Mouse (Mus musculus): ENCODE data around the gene Cnnm2.
"Not testable (repeated sequence)": the region's sequence is repeated elsewhere in the genome, so short reads cannot be mapped to it uniquely, and the experiment has no call there.

Gene Cnnm2

DNA sequence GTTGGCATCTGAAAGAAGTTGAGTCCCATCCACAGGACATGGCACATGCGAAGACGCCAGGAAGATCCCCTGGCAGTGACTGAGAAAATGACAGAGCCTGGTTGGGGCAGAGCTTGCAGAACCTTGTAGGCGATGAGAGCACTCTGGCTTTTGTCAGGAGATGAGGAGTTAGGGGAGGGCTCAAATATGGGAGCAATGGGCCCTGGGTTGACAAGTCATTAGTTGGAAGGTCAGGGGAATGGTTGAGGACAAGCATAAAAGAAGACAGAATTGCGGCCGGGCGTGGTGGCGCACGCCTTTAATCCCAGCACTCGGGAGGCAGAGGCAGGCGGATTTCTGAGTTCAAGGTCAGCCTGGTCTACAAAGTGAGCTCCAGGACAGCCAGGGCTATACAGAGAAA, 1.5 kb upstream of the Cnnm2 start:
- not testable (repeated sequence) for DNase-seq (ENCODE audit: inconsistent ontology term)

DNA sequence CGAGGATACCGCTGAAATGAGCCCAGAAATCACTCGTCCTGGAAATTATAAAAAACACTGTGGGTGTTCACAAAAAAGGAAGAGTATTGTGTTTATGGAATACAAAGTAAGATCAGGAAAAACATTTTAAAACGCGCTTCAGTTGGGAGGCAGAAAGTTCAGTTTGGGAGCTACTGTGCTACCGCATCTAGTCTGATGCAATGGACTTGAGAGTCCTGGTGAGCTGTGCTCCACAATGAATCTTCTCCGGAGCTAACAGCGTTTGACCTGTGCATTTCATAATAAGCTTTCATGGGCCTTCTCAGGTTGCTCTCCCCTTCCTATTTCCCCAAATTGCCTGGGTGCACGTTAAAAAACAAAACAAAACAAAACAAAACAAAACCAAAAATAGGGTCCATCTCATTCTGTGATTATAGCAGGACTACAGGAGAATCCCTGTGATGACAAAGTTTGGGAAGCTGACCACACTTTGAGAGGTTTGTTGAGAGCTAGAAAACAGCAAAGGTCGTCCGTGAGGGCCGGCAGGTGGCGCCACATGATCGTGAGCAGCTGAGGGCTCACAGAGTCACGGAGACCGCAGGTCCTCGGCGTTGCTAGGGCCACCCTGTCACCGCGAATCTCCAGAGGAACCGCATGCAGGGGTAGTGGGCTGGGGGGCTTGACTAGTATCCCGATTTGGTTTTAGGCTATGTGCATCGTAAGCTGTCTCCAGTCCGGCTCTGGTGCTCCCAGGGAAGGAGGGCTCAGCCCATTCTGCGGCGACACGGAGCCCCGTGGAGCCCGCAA, 828 bp upstream of the Cnnm2 start:
- DNase-seq (ENCODE audit: inconsistent ontology term) = peak; percentile 88

DNA sequence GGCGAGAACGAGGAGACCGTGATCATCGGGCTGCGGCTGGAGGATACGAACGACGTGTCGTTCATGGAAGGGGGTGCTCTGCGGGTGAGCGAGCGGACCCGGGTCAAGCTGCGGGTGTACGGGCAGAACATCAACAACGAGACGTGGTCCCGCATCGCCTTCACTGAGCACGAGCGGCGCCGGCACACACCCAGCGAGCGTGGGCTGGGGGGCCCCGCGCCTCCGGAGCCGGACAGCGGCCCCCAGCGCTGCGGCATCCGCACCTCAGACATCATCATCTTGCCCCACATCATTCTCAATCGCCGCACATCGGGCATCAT, 535 bp downstream of the Cnnm2 start:
- peak; percentile 38 for DNase-seq (ENCODE audit: inconsistent ontology term)

DNA sequence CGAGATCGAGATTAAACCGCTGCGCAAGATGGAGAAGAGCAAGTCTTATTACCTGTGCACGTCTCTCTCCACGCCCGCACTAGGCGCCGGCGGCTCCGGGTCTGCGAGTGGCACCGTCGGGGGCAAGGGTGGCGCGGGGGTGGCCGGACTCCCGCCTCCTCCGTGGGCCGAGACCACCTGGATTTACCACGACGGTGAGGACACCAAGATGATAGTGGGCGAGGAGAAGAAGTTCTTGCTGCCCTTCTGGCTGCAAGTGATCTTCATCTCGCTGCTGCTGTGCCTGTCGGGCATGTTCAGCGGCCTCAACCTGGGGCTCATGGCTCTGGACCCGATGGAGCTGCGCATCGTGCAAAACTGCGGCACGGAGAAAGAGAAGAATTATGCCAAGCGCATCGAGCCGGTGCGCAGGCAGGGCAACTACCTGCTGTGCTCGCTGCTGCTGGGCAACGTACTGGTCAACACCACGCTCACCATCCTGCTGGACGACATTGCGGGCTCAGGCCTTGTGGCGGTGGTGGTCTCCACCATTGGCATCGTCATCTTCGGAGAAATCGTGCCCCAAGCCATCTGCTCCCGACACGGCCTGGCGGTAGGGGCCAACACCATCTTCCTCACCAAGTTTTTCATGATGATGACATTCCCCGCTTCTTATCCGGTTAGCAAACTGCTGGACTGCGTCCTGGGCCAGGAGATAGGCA, 1.0 kb downstream of the Cnnm2 start:
- peak; percentile 22 for DNase-seq (ENCODE audit: inconsistent ontology term)

DNA sequence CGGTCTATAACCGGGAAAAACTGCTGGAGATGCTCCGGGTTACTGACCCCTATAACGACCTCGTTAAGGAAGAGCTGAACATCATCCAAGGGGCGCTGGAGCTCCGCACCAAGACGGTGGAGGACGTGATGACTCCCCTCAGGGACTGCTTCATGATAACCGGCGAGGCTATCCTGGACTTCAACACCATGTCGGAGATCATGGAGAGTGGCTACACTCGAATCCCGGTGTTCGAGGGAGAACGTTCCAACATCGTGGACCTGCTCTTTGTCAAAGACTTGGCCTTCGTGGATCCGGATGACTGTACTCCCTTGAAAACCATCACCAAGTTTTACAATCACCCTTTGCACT, 1.6 kb downstream of the Cnnm2 start:
- no peak for DNase-seq (ENCODE audit: inconsistent ontology term)

DNA sequence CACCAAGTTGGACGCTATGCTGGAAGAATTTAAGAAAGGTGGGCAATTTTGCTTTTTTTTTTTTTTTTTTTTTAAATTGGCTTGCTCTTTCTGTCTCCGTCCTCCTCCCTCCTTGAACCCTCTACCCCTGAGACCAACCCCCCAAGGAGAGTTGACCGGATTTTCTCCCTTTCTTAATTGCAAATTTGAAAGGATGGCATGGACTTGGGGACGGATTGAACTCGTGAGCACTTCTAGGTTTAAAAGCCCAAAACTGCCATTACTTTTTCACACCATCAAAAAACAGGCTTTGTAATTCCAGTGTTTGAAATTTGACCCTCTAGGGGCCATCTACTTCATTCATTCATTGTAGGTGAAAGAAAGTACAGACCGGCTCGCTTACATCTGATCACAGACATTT, 2.0 kb downstream of the Cnnm2 start:
- DNase-seq (ENCODE audit: inconsistent ontology term) = peak; percentile 7

DNA sequence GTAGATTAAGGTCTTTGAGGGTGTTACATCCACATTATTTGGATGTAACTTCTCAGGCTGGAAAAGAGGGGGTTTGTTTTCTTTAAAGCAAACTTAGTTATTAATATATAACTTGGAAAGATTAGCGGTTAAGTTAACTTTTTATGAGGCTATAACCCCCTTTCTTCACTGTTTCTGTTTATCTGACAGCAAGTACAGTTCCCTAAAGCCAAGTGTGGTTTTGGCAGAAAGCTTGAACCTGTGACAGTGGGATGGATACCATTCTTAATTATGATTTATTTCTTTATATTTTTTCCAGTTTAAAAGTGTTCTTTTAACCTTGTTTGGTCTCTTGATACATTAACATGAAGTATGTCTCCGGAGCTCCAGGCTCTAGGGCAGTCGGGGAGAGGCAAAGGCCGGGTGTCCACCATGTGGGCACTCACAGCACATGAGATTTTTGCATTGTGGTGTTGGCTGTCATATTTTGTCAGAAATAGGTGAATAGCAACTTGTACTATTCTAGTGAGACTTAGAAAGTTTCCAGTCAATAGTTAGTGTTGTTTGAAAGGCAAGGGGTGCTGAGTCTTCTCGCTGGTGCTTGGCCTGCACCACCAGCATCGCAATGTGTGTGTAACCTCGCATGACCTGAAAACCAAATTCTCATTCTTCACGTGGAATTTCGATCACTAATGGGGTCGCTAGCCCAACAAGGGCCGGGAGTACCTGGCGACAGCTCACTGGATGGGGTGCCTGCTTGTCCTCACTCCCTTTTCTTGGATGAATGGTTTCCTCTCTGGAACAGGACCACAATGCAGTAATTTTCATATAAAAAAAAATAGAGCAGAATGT, 2.8 kb downstream of the Cnnm2 start:
- DNase-seq (ENCODE audit: inconsistent ontology term) = peak; percentile 24

DNA sequence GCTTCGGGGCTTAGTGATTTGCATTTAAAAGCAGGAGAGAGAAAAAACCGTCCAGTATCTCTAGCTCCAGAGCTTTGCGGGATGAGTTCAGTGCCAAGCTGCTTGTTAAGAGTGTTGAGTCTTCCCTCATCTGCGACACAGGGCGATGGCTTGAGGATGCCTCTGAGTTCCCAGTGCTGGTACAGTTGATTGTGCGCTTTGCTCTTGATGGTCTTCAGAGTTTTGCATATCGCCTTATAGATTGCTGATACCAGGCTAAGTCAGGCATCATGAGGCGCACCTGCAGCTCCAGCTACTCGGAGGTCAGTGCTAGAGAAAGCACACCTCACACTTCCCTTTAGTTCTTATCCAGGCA, 3.3 kb downstream of the Cnnm2 start:
- DNase-seq (ENCODE audit: inconsistent ontology term) = no peak

DNA sequence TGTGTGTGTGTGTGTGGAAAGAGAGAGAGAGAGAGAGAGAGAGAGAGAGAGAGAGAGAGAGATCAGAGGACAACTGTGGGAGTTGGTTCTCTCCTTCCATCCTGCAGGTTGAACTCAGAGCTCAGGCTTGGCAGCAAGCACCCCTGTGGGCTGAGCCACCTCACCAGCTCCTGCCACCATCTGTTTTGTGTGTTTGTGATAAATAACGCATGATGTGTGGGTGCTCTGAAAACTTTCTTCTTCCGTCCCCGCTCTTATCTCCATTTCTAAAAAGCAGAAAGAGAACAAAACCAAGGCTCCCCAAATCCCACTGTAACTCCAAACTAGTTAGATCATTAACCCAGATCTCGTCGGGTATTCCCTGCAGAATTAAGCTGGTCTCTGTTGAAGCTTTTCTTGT, 4.7 kb downstream of the Cnnm2 start:
- no peak for DNase-seq (ENCODE audit: inconsistent ontology term)

DNA sequence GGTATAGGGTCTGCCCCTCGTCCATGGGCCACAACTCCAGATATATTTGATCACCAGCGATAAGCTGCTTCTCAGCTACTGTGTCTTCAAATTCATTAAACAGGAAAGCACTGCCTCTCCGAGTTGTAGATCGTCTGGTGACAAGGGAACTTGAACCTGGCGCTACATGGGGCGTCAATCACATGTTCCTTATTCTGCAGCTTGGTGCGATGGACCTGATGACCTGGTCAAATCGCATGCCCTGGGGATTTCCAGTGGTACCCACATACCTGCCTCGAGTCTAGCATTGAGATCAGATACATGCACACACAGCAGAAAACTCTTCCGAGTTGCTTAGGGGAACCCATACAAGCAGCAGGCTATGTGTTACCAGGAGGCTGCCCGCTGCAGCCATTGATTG, 8.4 kb downstream of the Cnnm2 start:
- no peak for DNase-seq (ENCODE audit: inconsistent ontology term)

DNA sequence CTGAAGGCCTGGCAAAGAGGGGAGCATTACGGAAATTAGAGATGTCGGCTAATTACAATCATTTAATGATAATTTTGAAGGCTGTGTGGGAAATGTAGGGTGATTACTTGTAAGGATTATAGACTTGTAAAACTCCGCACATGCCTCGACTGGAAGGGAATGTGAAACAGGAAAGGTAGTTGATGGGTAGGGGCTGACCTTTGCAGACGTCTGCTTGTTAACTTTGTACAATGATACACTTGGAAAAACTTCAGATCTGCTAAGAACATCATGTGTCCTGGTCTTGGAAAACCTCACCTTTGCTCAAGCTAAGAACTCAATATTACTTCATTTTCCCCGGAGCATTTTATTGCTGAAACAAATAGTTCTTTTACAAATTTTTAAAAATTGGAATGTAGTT, 10.4 kb downstream of the Cnnm2 start:
- no peak for DNase-seq (ENCODE audit: inconsistent ontology term)

DNA sequence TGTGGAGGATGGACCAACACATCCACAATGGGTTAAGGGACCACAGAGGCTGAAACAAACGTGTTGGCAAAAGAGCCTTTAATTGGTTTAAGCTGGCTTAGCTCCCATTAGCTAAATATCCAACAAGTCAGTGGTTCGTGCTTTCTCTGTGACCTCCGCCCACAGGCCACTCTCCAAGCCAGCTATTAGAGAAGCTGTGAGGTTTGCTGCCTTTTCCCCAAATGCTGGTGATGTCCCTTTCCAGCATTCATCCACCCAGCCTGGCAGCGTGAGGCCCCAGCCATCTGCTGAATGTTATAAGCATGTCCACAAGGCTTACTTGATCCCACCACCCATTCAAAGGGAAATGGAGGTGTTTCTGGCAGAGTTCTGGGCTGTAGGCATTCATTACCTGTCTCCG, 15.0 kb downstream of the Cnnm2 start:
- no peak for DNase-seq (ENCODE audit: inconsistent ontology term)

DNA sequence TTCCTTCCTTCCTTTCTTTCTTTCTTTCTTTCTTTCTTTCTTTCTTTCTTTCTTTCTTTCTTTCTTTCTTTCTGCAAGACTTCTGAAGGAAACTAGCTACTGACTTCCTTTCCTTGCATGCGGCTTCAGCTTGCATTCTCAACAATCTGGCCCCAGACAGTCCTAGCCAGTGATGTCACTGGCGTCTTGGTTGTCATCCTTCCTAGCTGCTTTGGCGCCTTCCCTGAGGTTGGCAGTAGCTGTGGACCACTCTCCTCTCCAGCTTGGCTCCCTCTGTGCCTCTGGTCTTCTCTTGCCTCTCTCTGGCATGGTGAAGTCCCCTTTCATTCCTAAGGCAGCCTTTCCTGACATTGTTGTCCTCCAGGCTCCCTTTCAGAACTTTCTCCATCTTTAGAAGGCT, 15.5 kb downstream of the Cnnm2 start:
- DNase-seq (ENCODE audit: inconsistent ontology term) = no peak

DNA sequence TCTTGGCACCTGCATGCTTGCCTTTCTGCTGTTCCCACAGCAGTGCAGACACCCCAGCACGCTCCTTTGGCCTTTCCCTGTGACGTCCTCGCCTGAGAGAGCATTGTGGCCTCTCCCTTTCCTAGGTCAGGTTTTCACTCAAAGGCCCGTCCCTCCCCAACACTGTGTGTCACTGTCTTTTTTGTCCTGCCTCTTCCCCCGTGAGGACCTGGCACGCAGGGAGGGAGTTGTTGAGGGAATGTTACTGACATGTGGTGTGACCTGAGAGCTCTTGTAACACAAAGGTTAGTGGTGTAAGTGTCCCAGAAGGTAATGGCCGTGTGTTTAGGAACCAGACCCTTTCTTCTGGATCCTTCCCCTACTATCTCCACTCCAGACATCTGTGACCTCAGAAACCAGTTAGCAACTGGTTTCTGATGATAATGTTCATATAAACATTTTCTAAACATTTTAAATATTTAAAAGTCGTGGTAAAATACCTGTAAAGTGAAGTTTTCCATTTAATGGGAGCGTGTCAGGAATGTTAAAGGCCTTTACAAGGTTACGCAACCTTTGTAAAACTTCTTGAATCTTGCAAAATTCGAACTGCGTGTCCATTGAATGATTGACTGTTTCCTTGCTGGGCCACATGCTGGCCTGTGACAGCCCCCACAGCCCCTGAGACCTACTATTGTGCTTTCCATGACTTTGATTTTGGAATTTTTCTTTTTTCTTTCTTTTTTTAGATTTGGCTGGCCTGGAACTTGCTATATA, 16.7 kb downstream of the Cnnm2 start:
- DNase-seq (ENCODE audit: inconsistent ontology term) = no peak

DNA sequence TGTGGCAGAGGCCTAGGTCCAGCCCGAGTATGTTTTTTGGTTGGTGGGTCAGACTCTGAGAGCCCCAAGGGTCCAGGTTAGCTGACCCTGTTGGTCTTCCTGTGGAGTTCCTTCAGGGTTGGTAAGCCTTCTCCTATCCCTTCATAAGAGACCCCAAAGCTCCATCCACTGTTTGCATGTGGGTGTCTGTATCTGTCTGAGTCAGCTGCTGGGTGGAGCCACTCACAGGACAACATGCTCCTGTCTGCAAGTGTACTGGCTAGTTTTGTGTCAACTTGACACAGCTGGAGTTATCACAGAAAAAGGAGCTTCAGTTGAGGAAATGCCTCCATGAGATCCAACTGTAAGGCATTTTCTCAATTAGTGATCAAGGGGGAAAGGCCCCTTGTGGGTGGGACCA, 17.7 kb downstream of the Cnnm2 start:
- DNase-seq (ENCODE audit: inconsistent ontology term) = not testable (repeated sequence)

DNA sequence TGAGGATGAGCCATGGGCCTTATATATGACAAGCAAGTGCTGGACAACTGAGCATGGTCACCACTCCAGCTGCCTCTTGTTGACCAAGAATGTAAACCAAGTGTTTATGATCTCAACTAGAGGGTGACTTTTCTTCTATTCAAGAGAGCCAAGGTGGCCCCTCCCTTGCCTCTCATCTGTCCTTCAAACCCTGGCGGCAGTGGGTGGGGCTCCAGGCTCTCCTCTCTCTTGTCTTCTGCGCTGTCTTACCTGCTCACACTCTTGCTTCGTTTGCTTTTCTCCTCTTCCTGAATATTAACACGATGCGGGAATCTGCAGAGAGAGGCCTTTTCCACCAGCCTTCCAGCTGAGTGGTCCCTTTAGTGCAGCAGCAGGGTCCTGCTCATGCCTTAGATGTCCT, 22.6 kb downstream of the Cnnm2 start:
- DNase-seq (ENCODE audit: inconsistent ontology term) = no peak

DNA sequence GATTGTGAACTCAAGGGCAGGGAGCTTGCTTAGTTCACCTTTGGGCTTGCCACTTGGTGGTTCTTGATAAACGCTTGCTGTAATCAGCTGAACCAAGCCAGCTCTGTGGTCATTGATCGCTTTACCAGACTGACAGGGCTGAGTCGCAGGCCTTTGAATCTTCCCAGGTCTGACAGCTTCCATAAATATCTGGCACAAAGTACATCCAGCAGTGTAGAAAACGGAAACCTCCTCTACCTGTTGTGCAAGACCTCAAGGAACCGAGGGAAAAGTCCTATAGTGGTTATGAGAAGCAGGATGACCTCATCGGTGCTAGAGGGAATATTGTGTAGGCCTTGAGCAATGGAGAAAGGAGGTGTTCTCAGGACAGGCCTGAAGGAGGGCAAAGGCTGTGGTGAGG, 23.1 kb downstream of the Cnnm2 start:
- DNase-seq (ENCODE audit: inconsistent ontology term) = no peak

DNA sequence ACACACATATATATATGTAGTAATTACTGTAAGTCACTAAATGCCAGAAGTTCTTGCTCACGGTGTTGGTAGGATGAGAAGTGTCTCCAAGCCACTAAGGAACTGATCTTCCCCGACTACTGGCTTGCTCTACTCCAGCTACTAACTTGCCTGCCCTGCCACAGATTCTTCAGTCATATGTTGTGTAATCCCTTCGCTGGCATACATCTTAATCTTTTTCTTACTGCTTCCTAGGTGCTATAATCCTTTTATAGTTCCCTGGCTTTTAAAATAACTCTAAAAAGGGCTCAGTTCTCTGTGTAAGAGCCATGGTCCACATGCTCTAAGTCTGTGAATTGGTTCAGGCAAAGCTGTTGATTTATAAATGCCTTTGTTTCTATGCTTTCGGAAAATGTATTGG, 24.2 kb downstream of the Cnnm2 start:
- DNase-seq (ENCODE audit: inconsistent ontology term) = no peak

DNA sequence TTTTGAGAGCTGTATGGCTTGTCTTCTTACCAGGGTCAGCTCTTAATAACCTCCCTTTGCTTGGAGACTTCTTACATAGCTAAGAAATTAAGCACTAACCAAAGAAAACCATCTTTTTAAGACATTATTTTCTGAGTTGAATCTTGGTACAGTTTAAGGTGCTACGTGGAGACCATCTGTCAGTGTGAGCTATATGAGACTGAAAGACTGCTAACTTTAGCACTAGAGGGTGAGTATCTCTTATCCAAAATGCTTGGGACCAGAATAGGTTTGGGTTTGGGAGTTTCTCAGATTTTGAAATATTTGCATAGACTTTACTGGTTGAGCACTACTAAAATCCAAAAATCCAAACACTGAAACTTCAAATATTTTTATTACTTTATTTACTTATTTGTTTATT, 28.4 kb downstream of the Cnnm2 start:
- DNase-seq (ENCODE audit: inconsistent ontology term) = no peak

DNA sequence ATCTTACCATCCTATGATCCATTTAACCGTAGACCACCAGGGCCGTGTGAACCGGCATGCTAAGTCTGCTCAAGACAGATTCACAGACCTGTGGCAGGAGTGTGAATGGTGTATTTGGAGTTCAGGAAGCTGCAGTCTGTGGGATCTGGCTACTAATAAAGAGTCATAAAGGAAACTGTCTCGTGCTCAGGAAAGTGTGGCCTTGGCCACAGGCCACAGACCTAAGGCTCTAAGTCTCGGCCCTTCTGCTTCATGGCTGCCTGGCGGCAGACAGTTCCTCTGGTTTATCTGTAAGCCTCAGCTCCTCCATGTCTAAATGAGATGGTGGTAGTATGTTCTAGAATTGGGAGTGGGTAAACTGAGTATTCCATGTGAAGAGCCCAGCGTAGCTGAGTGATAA, 30.0 kb downstream of the Cnnm2 start:
- DNase-seq (ENCODE audit: inconsistent ontology term) = no peak

DNA sequence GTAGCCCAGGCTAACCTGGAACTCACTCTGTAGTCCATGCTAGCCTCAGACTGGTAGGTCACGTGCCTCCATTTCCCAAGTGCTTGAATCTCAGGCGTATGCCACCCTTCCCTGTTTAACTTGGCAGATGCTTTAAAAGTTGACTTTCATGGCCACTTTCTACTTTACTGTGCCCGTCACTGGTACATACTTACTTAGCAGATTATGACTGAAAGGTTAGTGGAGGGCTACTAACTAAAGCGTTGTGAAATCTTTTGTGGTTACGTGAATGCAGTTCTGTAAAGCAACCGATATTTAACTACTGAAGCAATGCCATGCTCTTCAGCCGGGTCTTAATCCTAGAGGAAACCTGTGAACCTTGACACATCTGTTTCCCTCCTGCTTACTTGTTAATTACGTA, 30.5 kb downstream of the Cnnm2 start:
- no peak for DNase-seq (ENCODE audit: inconsistent ontology term)

DNA sequence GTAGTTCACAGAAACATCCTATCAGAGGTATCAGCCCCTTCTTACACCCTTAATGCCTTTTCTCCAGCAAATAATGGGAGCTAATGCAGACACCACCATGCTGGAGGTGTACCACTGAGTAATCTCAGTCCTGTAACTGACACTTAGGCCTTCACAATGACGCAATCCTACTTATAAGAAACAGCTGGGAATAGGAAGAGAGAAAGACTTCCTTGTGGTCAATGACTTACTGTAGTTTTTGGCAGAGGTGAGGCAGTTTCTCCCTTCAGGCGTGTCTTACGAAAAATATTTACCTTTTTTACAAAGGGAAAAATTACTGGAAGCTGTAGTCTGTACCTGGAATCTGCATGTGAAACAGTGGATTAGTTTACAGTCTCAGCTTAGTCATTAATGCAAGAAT, 31.1 kb downstream of the Cnnm2 start:
- no peak for DNase-seq (ENCODE audit: inconsistent ontology term)
